Mouse (Mus musculus): ENCODE measurements around the gene Mapkap1. TPM values are rescaled to one million over a fixed set of nuclear protein-coding genes. Genes with fewer than 3 reads are reported as not detected.
A peak's percentile ranks its signal among the peaks of the same experiment; 100 is the strongest.

Gene Mapkap1
- total and polyA plus RNA-seq, 3 experiments, result 39.4 to 45.8 (median 40.7) TPM

- Histone ChIP-seq H3K79me2 (replicated peaks; ENCODE audit: control insufficient read depth, extremely low read depth, insufficient read depth, poor library complexity, severe bottlenecking) (no peaks in the 10 kb centered on the region), H3K9ac (ENCODE audit: insufficient read depth, low read depth) (no peak overlapping the region), H3K4me3 (replicated peaks in 1 of 3; ENCODE audit: low read depth in 2 of 3, low read length in 2 of 3, poor library complexity in 1 of 3) (no peak overlapping the region), H3K27me3 (replicated peaks) (no peaks in the 10 kb centered on the region), H3K36me3 (replicated peaks in 1 of 2; ENCODE audit: control insufficient read depth in 1 of 2, insufficient read depth in 1 of 2, low read length in 1 of 2) (peaks cover 2 to 35% of the 10 kb centered on the region in 2 experiments), H3K4me1 (ENCODE audit: control insufficient read depth in 1 of 2, insufficient read depth in 2 of 2) (peaks cover 0 to 10% of the 10 kb centered on the region in 2 experiments; a peak in 1 of 4 replicates), H3K27ac (ENCODE audit: insufficient read depth, low read depth) (no peak overlapping the region), H3K9me3 (replicated peaks; ENCODE audit: low read length) (no peaks in the 10 kb centered on the region), H3K4me2 (ENCODE audit: insufficient read depth, low read depth, poor library complexity, severe bottlenecking) (no peak overlapping the region)
- in situ Hi-C loops (cut with MboI; ENCODE audit: low pct_ligation_motif_present, low pct_unique_long_range_greater_than_20kb, low sequenced_read_pairs) (no loop called here), dilution Hi-C loops (cut with MboI; ENCODE audit: extremely low pct_ligation_motif_present, extremely low pct_unique_long_range_greater_than_20kb, low sequenced_read_pairs) (no loop called here)
- no peak for DNase-seq (ENCODE audit: extremely low read depth)
- TF ChIP-seq MAZ (IDR thresholded peaks at IDR 0.05; ENCODE audit: low read depth, low read length) (no peak), E2F4 (IDR thresholded peaks at IDR 0.05; ENCODE audit: insufficient replicate concordance, low read depth, low read length) (no peak), MAFK (IDR thresholded peaks at IDR 0.05; ENCODE audit: insufficient replicate concordance, low read length) (no peak), ZNF384 (IDR thresholded peaks at IDR 0.05; ENCODE audit: low read depth, low read length) (no peak), RAD21 (IDR thresholded peaks at IDR 0.05; ENCODE audit: low read depth, low read length) (no peak), TBP (conservative IDR thresholded peaks at IDR 0.05; ENCODE audit: low read depth, low read length) (no peak), CTCF (conservative IDR thresholded peaks at IDR 0.05 in 1 of 2, IDR thresholded peaks at IDR 0.05 in 1 of 2; ENCODE audit: low read depth in 2 of 2, low read length in 2 of 2) (no peak), POLR2A (IDR thresholded peaks at IDR 0.05; ENCODE audit: low read depth, low read length) (no peak), SIN3A (IDR thresholded peaks at IDR 0.05; ENCODE audit: low read length) (no peak), MXI1 (IDR thresholded peaks at IDR 0.05; ENCODE audit: low read depth, low read length) (no peak)
Measured at GRCm38 (mm10) chr2:34518083-34518482, 111.5 kb downstream of the Mapkap1 start.

- dilution Hi-C loops (cut with MboI; ENCODE audit: extremely low pct_ligation_motif_present, extremely low pct_unique_long_range_greater_than_20kb, low sequenced_read_pairs) (no loop called here), in situ Hi-C loops (cut with MboI; ENCODE audit: low pct_ligation_motif_present, low pct_unique_long_range_greater_than_20kb, low sequenced_read_pairs) (no loop called here)
- no peak for DNase-seq (ENCODE audit: extremely low read depth)
- no peak overlapping the region for H3K4me3 ChIP-seq (replicated peaks in 1 of 3; ENCODE audit: low read depth in 2 of 3, low read length in 2 of 3, poor library complexity in 1 of 3)
- no peak overlapping the region for H3K4me2 ChIP-seq (ENCODE audit: insufficient read depth, low read depth, poor library complexity, severe bottlenecking)
- H3K79me2 ChIP-seq (replicated peaks; ENCODE audit: control insufficient read depth, extremely low read depth, insufficient read depth, poor library complexity, severe bottlenecking), result no peaks in the 10 kb centered on the region
- H3K9me3 ChIP-seq (replicated peaks; ENCODE audit: low read length), result no peaks in the 10 kb centered on the region
- no peak for TF ChIP-seq USF1 (IDR thresholded peaks at IDR 0.05; ENCODE audit: low read depth, low read length)
- TF ChIP-seq CHD1 (IDR thresholded peaks at IDR 0.05; ENCODE audit: low read depth, low read length), result no peak
- no peak for TF ChIP-seq SMC3 (IDR thresholded peaks at IDR 0.05; ENCODE audit: low read depth, low read length)
- TF ChIP-seq MAFK (IDR thresholded peaks at IDR 0.05; ENCODE audit: insufficient replicate concordance, low read length), result no peak
- H3K27me3 ChIP-seq (replicated peaks), result no peaks in the 10 kb centered on the region
- peaks cover 5 to 37% of the 10 kb centered on the region in 2 experiments for H3K36me3 ChIP-seq (replicated peaks in 1 of 2; ENCODE audit: control insufficient read depth in 1 of 2, insufficient read depth in 1 of 2, low read length in 1 of 2)
- no peak overlapping the region for H3K9ac ChIP-seq (ENCODE audit: insufficient read depth, low read depth)
- H3K4me1 ChIP-seq (ENCODE audit: control insufficient read depth in 1 of 2, insufficient read depth in 2 of 2), result peaks cover 0 to 10% of the 10 kb centered on the region in 2 experiments; a peak in 1 of 4 replicates
- H3K27ac ChIP-seq (ENCODE audit: insufficient read depth, low read depth), result no peak overlapping the region
Measured at GRCm38 (mm10) chr2:34518526-34518925, 112.0 kb downstream of the Mapkap1 start.

GRCm38 (mm10) chr2:34519525-34519924 lies 113.0 kb downstream of the Mapkap1 start:
- peaks cover 5 to 41% of the 10 kb centered on the region in 2 experiments for H3K36me3 ChIP-seq (replicated peaks in 1 of 2; ENCODE audit: control insufficient read depth in 1 of 2, insufficient read depth in 1 of 2, low read length in 1 of 2)
- no peak overlapping the region for H3K4me3 ChIP-seq (replicated peaks in 1 of 3; ENCODE audit: low read depth in 2 of 3, low read length in 2 of 3, poor library complexity in 1 of 3)
- no peaks in the 10 kb centered on the region for H3K27me3 ChIP-seq (replicated peaks)
- dilution Hi-C loops (cut with MboI; ENCODE audit: extremely low pct_ligation_motif_present, extremely low pct_unique_long_range_greater_than_20kb, low sequenced_read_pairs), result no loop called here
- H3K4me2 ChIP-seq (ENCODE audit: insufficient read depth, low read depth, poor library complexity, severe bottlenecking), result no peak overlapping the region
- in situ Hi-C loops (cut with MboI; ENCODE audit: low pct_ligation_motif_present, low pct_unique_long_range_greater_than_20kb, low sequenced_read_pairs), result no loop called here
- H3K9ac ChIP-seq (ENCODE audit: insufficient read depth, low read depth), result no peak overlapping the region
- TF ChIP-seq RAD21 (IDR thresholded peaks at IDR 0.05; ENCODE audit: low read depth, low read length) (peak; percentile 50), SMC3 (IDR thresholded peaks at IDR 0.05; ENCODE audit: low read depth, low read length) (peak; percentile 61), PAX5 (IDR thresholded peaks at IDR 0.05; ENCODE audit: low read length) (no peak), MXI1 (IDR thresholded peaks at IDR 0.05; ENCODE audit: low read depth, low read length) (no peak), MYC (IDR thresholded peaks at IDR 0.05; ENCODE audit: low read depth, low read length) (no peak), CTCF (conservative IDR thresholded peaks at IDR 0.05 in 1 of 2, IDR thresholded peaks at IDR 0.05 in 1 of 2; ENCODE audit: low read depth in 2 of 2, low read length in 2 of 2) (peak; percentile 23 to 64; a peak in 2 of 4 replicates)
- H3K79me2 ChIP-seq (replicated peaks; ENCODE audit: control insufficient read depth, extremely low read depth, insufficient read depth, poor library complexity, severe bottlenecking), result no peaks in the 10 kb centered on the region
- H3K9me3 ChIP-seq (replicated peaks; ENCODE audit: low read length), result no peaks in the 10 kb centered on the region
- H3K4me1 ChIP-seq (ENCODE audit: control insufficient read depth in 1 of 2, insufficient read depth in 2 of 2), result peaks cover 0 to 10% of the 10 kb centered on the region in 2 experiments; a peak in 1 of 4 replicates
- DNase-seq (ENCODE audit: extremely low read depth), result peak; percentile 39
- H3K27ac ChIP-seq (ENCODE audit: insufficient read depth, low read depth), result no peak overlapping the region

All from CH12.LX (cell line).